Mouse (Mus musculus): Measurements from ENCODE around the gene Rps16. TPM values are rescaled to one million over a fixed set of nuclear protein-coding genes. Genes with fewer than 3 reads are reported as not detected.

Gene Rps16
- total RNA-seq, 2 experiments from 2014 or later: 540 to 612 TPM

DNA sequence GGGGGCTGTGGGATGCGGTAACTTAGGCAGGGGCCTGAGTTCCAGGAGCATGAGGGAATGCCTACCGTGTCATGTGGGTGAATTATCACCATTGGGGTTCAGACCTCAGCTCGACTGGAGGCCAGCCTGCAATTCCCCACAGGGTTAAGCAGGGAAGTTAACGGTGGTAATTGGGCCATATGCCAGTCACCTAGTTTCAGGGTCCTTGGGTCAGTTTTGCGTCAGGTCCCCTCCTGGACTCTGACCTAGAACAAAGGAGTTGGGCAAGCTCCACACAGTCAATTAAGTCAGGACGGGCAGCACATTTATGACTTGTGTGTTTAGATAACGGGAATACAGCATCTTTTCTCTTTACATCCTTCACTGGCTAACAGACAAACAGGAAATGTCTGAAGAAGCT, 9.1 kb upstream of the Rps16 start:
- DNase-seq: no peak
- intact Hi-C loops (cut with DNase I): no loop called here

DNA sequence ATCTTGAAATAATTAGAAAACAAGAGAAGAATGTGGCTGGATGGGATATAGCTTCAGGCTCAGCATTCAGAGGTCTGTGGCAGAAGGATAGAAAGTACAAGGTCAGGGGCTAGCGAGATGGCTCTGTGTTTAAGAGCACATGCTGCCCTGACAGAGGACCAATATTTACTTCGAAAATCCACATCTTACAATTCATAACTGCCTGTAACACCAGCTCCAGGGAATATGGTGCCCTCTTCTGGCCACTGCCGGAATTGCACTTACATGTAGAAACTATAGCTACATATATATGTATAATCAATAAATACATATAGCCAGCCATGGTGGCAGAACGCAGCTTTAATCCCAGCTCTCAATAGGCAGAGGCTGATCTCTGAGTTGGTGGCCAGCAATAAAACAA, 5.8 kb upstream of the Rps16 start:
- DNase-seq: peak; percentile 64 to 71

DNA sequence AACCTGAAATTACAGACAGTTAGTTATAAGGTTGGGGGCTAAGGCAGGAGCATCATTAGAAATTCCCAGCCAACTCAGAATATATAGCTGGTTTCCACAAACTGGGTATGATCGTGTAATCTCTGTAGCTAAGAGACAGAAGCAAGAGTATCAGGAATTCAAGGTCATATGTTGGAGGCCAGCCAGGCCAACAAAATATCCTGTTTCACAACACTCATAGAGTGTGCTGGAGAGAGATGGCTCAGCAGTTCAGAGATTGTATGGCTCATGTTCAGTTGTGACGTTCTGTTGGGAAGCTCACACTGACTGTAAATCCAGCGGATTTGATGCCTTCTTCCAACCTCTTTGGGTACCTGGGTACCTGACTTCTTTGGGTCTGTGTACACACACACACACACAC, 2.7 kb upstream of the Rps16 start:
- intact Hi-C loops (cut with DNase I): loop anchor here (2.0 kb wide), 1 partner anchor 71 kb away; the partner anchor contains the start of gene Eid2b
- DNase-seq: no peak

More for the DNA sequence above, 5.8 kb upstream of the Rps16 start:
- intact Hi-C loops (cut with DNase I): no loop called here

DNA sequence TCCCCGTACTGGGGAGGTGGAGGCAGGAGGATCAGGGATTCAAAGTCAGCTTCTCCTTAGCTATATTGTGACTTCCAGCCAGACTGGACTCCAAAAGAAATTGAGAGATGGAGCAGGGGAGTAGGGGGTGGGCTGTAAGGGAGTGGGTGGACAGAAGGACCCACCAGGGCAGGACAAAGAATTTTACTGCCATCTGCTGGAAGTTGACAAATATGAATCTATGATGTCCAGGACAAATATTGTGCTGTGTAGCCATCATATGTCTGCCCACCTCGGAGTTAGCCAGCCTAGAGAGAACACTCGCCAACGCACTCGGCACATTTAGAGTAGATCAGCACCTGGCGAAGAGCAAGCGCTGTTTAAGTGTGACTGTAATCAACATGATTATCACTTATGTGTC, 1.9 kb upstream of the Rps16 start:
- intact Hi-C loops (cut with DNase I): no loop called here
- no peak for DNase-seq

DNA sequence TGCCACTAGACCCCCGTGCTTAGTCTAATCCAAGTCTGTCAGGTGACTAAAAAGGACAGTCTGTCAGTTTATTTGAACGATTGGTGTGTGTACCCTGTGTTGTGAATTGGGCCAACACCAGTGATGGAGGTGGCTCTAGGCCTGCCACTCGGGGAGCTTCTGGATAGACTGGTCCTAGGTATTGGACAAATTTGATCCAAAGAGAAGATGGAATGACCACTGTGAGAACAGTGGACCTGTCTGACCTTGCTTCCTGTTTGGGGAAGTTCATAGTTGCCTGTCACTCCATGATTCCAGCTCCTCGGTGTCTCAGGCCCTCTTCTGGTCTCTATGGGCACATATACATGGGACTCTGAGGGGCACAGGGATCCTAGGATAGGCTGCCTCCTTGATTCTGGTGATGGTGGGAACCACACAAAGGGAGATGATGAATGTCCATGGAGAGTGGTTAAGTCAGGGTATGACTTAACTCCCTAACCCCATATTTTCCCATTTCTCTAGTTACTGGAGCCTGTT, 1.3 kb downstream of the Rps16 start:
- intact Hi-C loops (cut with DNase I): loop anchor here (2.0 kb wide), 1 partner anchor 15 kb away; no protein-coding TSS in a partner anchor
- DNase-seq: no peak

DNA sequence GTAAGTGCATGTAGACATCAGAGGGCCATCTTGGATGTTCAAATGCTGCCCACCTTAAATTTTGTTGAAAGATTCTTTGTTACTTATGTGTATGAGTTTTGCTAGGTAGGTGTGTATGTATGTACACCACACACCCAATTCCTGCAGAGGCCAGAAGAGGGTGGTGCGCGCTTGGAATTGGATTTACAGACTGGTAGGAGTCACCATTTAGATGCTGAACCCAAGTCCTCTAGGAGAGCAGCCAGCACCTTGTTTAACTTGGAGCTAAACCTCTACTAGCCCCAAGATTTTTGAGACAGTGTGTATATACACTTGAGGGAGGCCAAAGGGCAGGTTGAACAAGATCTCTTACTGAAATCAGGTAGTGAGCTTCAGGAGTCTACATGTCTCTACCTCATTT, 2.8 kb downstream of the Rps16 start:
- DNase-seq: no peak
- intact Hi-C loops (cut with DNase I): loop anchor here (2.0 kb wide), 1 partner anchor 14 kb away; no protein-coding TSS in a partner anchor

DNA sequence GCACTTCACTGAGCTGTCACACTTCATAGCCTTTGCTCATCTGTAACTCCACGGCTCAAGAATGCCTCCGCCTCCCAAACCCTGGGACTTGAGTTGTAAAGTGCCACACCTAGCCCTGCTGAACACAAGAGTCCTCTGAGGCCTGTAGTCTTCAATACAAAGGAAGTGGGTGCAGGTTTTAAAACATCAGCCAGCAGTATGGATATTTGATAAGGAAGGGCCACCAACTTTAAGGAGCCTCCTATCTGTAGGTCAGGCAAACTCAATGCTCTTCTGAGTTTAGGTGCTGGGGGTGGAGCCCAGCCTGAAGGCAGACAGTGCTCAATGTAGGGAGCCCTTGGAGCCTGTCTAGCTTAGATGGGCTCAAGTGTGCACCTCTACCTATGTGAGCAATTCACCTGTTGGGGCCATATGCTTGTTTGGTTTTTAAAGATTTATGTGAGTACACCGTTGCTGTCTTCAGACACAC, 3.7 kb downstream of the Rps16 start:
- no peak for DNase-seq
- intact Hi-C loops (cut with DNase I): no loop called here

DNA sequence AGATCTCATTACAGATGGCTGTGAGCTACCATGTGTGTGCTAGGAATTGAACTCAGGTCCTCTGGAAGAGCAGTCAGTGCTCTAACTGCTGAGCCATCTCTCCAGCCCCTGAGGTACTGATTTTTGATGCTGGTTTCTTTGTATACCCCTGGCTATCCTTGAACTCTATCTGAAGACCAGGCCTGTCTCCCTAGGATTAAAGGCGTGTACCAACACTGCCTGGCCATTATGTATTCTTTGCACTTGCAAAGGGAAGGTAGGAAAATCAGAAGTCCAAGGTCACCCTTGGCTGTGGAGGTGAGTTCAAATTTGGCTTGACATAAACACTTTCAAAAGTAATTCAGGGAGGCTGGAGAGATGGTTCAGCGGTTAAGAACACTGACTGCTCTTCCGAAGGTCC, 4.1 kb downstream of the Rps16 start:
- intact Hi-C loops (cut with DNase I): no loop called here
- no peak for DNase-seq

DNA sequence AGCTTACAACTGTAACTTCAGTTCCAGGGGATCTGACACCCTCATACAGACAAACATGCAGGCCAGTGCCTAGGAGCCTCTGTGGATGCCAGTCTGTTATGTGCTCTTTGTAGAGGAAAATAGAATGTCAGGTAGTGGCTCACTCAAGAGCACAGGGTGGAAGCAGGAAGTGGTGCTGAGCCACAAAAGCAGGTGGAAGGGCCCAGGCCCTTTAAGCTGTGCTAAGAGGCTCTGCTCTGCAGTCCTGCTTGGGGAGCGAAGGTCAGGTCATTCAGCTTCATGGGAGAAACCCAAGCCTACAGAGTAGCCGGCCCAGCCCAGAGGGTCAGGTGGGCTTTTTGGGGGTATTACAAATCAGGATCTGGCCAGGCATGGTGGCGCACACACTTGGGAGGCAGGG, 4.8 kb downstream of the Rps16 start:
- intact Hi-C loops (cut with DNase I): no loop called here
- DNase-seq: no peak

DNA sequence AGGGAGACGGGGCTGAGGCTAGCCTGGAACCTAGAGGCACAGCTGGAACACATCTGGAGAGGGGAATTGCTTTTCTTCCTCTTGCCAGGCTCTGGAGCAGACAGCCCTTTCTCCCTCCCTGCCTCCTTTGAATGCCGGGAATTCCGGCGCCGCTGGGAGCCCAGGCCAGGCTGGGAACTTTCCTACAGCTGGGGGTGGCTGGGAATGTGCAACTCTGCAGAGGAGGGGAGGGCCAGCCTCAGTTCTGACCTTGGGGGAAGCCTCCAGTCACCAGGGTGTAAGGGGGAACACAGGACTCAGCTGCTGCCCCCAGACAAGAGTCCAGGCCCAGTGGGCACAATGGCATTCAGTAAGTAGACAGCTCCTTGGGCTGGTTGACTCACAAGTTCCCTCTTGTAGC, 6.5 kb downstream of the Rps16 start:
- intact Hi-C loops (cut with DNase I): no loop called here
- peak; percentile 72 to 76 for DNase-seq

DNA sequence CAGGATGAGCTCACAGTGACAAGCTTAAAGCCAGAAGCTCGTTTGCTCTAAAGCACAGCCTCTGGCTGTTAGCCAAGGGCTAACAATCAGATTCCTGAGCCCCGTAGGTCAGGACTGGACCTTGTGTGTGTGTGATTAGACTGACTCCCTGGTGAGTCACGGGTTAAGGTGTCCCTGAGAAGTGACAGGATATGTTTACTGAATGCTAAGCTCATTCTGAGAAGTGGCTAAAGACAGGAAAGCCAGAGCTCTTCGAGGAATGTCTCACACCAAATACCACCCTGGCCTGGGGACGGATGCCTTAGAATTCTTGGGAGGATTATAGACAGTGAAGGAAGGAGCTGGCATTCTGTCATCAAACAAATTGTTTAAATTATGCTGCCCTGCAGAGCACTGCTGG, 7.5 kb downstream of the Rps16 start:
- intact Hi-C loops (cut with DNase I): no loop called here
- no peak for DNase-seq

DNA sequence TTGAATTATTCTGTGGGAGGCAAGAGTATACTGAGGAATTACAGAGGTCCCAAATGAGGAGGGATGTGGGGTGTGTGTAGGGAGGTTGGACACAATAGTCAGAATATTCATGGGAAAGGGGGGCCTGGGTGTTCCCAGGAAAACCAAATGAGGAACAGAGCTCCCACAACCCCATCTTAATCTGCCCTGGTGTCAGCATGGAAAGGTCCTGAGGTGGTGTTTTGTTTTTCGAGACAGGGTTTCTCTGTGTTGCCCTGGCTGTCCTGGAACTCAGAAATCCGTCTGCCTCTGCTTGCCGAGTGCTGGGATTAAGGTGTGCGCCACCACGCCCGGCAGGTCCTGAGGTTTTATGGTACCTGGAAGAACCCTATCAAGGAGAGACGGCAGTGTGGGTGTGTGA, 8.0 kb downstream of the Rps16 start:
- intact Hi-C loops (cut with DNase I): no loop called here
- DNase-seq: no peak

DNA sequence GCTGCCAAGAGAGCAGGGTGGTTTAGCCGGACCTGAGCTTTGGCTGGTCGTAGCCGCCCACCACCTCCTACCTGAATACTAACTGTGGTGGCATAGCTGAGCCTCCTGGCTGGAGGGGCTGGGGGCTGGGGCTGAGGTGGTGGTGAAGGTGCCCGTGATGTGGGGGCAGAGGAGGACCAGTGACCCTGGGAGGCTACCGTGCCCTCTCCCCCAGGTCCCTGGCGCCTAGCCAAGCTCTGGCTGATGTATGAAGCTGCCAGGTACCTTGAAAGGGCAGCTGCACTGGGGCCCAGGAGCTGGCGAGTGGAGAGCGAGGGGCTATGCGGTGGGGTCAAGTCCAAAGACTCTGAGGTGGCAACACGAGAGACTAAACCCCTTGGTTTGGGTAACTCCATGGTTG, 9.4 kb downstream of the Rps16 start:
- no peak for DNase-seq
- intact Hi-C loops (cut with DNase I): no loop called here

DNA sequence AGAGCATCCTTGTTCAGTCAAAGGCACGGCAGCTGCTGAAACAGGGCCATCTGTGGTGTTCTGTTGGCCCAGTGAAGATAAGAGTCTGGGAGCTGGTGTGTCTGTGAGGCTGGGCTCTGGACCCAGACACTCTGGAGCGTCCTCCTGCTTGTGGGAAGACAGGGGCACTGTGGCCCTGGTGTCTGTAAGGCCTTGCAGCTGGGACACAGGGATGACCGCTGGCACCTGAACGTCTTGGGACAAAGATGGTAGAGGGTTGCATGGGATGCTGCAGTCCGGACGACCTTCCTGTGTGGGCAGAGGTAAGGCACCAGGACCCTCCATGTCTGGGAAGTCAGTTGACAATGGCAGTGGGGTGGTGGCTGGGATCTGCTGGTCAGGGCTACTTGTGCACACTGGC, 9.8 kb downstream of the Rps16 start:
- DNase-seq: no peak
- intact Hi-C loops (cut with DNase I): no loop called here

DNA sequence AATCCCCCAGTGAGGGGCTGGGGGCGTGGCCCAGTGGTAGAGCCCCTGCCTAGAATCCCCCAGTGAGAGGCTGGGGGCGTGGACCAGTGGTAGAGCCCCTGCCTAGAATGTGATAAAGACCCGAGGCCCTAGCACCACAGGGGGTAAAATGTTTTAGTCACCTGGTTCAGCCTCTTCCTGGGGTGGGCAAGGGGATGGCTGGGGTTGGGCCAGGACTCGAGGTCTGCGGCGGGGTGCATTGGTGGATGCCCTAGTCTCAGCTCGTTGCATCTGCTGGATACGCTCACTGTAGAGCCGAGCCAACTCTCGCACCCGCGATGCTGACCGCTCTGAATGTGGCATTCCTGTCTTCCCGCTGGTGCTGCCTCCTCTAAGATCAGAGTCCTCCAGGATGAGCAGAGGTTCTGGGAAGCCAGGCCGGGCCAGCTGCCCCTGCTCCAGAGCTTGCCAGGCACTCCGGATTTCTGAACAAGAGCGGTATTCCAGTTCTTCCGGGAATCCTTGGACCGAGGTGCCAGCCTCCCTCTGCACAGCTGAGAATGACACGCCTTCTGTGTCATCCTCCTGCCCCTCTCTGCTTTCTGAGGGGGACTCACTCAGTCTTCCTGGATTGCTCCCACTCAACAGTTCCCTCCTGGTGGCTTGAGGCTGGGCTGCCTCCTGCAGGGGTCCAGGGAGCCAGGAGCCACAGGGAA, 11.3 kb downstream of the Rps16 start:
- DNase-seq: no peak
- intact Hi-C loops (cut with DNase I): no loop called here

DNA sequence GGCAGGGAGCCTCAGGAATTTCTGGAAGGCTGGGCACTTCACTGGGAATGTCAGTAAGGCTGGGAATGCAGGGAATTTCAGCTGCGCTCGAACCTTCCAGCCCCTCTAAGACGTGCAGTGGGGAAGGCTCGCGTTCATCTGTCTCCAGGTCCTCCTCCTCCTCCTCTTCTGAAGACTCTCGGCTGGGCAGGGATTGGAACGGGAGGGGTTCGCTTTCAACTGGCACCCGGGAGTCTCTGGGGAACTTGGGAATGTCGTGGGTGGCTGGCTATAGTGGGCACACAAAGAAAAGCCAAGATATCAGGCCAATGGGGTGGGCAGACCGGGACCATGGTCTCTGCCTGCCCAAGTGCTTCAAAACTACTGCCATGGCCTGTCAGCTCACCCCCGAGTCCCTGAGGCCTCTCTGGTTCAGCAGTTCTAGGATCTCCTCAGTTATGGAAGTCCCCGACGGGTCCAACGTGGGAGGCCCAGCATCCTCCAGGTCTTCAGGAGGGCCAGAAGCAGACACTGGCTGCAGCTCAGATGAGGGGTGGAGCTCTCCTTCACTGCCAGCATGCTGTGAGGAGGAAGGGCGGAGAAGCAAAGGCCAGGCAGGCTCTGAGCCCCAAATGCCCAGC, 12.1 kb downstream of the Rps16 start:
- DNase-seq: no peak
- intact Hi-C loops (cut with DNase I): no loop called here

DNA sequence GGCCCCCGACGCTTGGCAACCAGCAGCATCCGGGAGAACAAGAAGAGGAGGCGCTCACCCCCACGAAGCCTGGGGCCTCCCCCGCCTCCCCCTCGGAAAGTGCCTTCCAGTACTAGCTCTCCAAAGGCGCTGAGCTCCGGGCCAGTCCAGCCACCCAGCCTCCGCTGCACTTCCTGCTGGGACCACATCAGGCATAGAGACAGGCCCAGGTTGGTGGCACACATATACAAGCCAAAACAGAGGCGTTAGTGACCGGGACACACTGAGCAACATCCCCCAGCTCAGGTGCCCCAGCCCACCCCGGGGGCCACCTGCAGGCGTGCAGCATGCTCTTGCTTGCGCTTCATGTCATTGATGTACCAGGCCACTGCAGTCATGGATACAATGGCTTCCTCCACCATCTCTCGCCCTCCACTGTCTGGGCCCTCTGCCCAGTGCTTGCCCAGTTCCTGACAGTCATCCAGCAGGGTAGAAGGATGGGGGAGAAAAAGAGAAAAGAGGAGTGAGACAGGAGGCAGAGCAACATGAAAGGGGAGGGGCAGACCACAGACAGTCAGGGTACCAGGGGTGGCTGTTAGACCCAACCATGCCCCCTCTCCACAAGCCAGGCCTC, 17.3 kb downstream of the Rps16 start:
- intact Hi-C loops (cut with DNase I): loop anchor here (2.0 kb wide), 1 partner anchor 15 kb away; no protein-coding TSS in a partner anchor
- DNase-seq: no peak

DNA sequence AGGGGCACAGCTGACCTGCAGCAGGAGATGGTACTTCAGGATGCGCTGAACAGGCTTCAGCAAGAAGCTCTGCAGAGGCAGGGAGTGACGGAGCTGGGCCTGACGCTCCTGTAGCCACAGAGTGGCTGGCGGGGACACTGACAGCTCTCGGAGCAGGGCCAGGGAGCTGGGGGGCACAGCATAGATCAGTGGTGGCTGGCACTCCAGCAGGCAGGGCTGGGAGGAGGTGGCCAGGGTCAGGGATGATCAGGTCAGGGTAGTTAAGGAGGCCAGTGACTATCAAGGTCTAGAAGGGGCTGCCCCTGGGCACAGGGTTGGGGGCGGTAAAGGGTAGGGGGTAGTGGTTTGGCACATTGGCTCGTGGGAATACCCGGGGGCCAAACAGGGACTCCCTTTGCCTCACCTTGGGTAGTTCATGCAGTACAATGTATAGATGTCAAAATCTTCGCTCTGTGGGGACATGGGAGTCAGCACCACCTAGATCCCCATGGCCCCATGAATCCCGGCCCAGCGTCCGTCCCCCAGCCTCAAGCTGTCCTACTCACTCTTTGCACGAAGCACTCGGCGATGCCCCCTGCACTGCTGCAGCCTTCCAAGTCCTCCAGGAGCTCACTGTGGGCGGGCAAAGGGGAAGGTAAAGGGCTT, 17.9 kb downstream of the Rps16 start:
- intact Hi-C loops (cut with DNase I): no loop called here
- DNase-seq: no peak

DNA sequence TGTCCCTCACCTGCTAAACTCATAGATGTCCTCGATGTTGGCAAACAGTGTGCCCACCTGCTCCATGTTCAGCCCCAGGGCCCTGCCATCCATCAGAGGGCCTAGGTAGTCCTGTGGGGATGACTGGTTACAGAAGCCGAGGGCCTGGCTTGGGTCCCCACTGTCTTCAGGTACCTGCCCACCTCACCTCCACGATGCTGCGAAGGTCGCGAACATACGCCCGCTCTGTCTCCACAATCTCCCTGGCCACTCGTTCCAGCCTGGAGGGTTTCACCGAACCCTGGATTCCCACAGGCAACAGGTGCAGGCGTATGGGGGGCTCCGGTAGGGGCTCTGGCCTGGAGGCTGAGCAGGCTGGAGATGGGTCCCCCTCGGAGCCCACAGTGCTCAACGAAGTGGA, 19.6 kb downstream of the Rps16 start:
- DNase-seq: no peak
- intact Hi-C loops (cut with DNase I): no loop called here

DNA sequence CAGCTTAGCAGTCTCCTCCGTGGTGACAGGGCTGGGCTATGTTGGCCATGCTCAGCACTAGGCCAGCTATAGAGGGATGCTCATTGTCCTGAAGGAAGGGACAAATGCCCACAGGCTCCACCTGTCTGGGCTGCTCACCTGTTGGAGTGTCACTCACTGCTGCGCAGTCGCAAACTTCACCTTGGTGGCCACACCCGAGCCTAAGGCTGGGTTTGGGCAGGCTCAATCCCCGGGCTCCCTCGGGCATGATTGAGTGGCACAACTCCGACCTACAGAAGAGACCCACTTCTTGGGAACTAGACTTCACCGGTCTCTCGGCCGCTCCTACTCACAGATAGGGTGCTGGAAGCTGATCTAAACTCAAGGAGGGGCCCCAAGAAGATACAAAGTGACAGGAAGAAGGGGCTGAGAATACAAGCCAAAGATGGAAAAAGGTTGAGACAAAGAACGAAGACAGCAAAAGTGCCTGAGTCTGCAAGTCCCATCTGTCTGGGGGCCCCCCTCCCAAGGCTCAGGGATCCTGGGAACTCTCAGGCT, 20.6 kb downstream of the Rps16 start:
- intact Hi-C loops (cut with DNase I): no loop called here
- no peak for DNase-seq

DNA sequence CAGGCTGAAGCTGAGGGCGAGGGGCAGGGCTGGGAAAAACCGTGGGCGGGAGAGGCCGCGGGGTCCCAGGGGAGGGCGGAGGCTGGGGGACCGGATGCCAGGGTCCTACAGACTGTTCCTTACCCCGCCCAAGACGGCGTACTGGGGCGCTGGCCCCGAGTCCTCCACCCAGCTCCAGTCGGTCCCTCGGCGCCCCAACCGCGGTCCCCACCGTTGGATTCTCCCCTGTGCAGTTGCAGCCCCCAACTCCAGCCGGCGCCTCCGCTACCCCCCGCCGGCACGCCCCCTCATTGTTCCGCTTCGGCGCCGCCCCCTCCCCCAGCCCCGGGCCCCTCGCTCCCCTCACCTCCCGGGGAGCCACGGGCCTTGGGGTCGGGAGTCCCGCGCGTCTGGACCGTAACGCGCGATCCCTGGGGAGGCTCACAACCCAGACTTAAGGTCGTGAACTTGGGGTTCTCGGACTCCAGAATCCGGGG, 21.1 kb downstream of the Rps16 start:
- intact Hi-C loops (cut with DNase I): no loop called here
- peak; percentile 84 to 86 for DNase-seq
